Mouse (Mus musculus) hindbrain, embryonic 14.5 days (tissue): ENCODE measurements around the gene Prkar2b. TPM values are rescaled to one million over a fixed set of nuclear protein-coding genes. Genes with fewer than 3 reads are reported as not detected.

Experiments
- ATAC-seq: fragments of 200-750 bp; cut with Nextera tagmentation; 2 replicates; pipeline ENCODE4 v1.8.0; 2017; ENCODE audit warnings: moderate number of reproducible peaks, mild to moderate bottlenecking, moderate TSS enrichment, moderate library complexity; ENCODE audit not compliant: low FRiP score
- DNase-seq: peaks from one replicate; pipeline ENCODE4 v3.0.0-alpha.2; 2015; ENCODE audit warnings: low spot score
- H3K27ac ChIP-seq: fragments of 300-500 bp; sonication (generic); 2 replicates; pipeline ENCODE4 v1.5.1; 2014; ENCODE audit warnings: mild to moderate bottlenecking, moderate library complexity
- H3K27me3 ChIP-seq: fragments of 300-500 bp; sonication (generic); 2 replicates; pipeline ENCODE4 v1.6.1; 2014; ENCODE audit warnings: mild to moderate bottlenecking, low read length, mixed read lengths; ENCODE audit not compliant: control insufficient read depth, insufficient read depth
- H3K36me3 ChIP-seq: fragments of 300-500 bp; sonication (generic); replicated peaks from 2 replicates; pipeline ENCODE4 v1.6.1; 2014; ENCODE audit not compliant: control insufficient read depth, insufficient read depth
- H3K4me1 ChIP-seq: fragments of 300-500 bp; sonication (generic); replicated peaks from 2 replicates; pipeline ENCODE4 v1.6.1; 2014; ENCODE audit warnings: antibody characterized with exemption, low read length, mixed read lengths; ENCODE audit not compliant: control insufficient read depth, insufficient read depth
- H3K4me2 ChIP-seq: fragments of 300-500 bp; sonication (generic); replicated peaks from 2 replicates; pipeline ENCODE4 v1.6.1; 2014; ENCODE audit warnings: mild to moderate bottlenecking, moderate library complexity
- H3K4me3 ChIP-seq: fragments of 300-500 bp; sonication (generic); replicated peaks from 2 replicates; pipeline ENCODE4 v1.5.1; 2014; ENCODE audit warnings: mild to moderate bottlenecking, low read length
- H3K9ac ChIP-seq: fragments of 300-500 bp; sonication (generic); 2 replicates; pipeline ENCODE4 v1.6.1; 2014
- H3K9me3 ChIP-seq: fragments of 300-500 bp; sonication (generic); 2 replicates; pipeline ENCODE4 v1.6.1; 2016; ENCODE audit warnings: low read length; ENCODE audit not compliant: control insufficient read depth
- WGBS: fragments of 180-500 bp; shearing (Covaris S2); extraction: QIAGEN DNeasy Blood & Tissue Kit; methylation state at CpG from one replicate; pipeline ENCODE4 v1.1.7; 2014; 5-methylcytosine and 5-hydroxymethylcytosine counted together
- polyA plus RNA-seq: library from polyadenylated mRNA; unstranded; fragments of >200 nt; fragmentation: Nextera tagmentation; extraction: Ambion mirVana; gene quantifications from 2 replicates; pipeline ENCODE4 v1.2.1, GENCODE M21; 2014

The Prkar2b gene
- polyA plus RNA-seq, 1 experiment from 2014 or later, result 169 TPM

DNA sequence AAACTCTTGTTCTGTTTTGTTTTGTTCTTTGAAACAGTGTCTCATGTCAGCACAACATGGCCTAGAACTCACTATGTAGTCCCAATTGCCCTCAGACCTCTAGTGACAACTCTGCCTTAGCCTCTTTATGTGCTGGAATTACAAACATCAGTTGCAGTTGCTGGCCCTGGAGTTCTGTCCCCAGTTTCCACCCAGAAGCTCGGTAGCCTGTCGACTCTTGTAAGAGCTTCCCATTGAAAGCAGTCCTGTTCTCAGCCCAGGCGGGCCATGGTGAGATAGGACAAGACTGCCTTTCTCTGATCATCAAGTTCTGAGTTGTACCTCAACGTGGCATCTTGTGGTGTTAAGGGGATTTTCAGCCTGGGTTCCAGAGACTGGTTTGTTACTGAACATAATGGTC, 31.4 kb upstream of the Prkar2b start:
- no peak overlapping the region for H3K4me2 ChIP-seq
- DNase-seq (no peak), ATAC-seq (no peak)
- H3K27me3 ChIP-seq, result no peaks in the 10 kb centered on the region
- H3K9me3 ChIP-seq, result peaks cover 17% of the 10 kb centered on the region; the same call in 1 of the 2 replicates
- no peak overlapping the region for H3K27ac ChIP-seq
- no peak overlapping the region for H3K9ac ChIP-seq
- whole genome bisulfite sequencing, result 95% methylated on average over 4 of the region's 4 CpGs
- no peak overlapping the region for H3K4me3 ChIP-seq
- no peaks in the 10 kb centered on the region for H3K4me1 ChIP-seq
- H3K36me3 ChIP-seq, result no peaks in the 10 kb centered on the region

DNA sequence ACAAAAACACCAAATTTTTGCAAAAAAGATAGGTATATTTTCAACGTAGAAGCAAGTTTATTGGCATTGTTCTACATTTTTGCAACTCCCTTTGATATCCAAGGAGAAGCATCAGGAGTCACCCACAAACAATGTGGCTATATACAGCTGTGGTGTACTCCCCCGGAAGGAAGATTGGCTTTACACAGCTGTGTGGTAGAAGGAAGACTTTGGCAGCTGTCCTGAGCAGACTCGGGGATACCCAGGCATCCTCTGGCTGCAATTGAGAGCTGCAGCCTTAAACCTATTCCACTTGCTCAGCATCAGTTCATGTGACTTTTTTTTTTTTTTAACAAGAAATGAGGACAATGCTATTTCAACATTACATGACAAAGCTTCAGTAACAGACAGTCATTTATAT, 27.5 kb upstream of the Prkar2b start:
- Histone ChIP-seq H3K4me1 (no peaks in the 10 kb centered on the region), H3K4me2 (no peak overlapping the region), H3K9me3 (peaks cover 17% of the 10 kb centered on the region; the same call in 1 of the 2 replicates), H3K4me3 (no peak overlapping the region), H3K27me3 (no peaks in the 10 kb centered on the region), H3K36me3 (no peaks in the 10 kb centered on the region), H3K9ac (no peak overlapping the region), H3K27ac (no peak overlapping the region)
- 80% methylated on average over 3 of the region's 3 CpGs for WGBS
- no peak for DNase-seq
- ATAC-seq, result no peak

DNA sequence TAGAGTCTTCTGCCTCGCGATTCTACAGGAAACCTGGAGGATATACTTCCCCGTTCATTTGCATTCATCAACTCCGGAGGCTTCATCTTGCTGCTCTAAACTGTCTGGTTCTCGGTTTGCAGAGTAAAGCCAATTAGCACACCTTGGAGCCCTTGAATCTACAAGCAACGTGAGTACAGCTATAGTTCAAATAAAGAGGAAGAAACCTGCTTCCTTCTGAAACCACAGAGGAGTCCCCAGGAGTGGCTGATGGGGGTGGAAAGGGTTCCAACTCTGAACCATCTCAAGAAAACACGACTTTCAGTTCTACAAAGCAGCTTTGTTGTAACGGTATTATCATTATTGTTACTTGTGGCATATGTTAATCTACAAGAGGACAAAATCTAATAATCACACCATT, 26.2 kb upstream of the Prkar2b start:
- ATAC-seq (no peak), DNase-seq (no peak)
- no peak overlapping the region for H3K4me3 ChIP-seq
- WGBS, result 81% methylated on average over 8 of the region's 8 CpGs
- H3K36me3 ChIP-seq, result no peaks in the 10 kb centered on the region
- H3K27me3 ChIP-seq, result no peaks in the 10 kb centered on the region
- no peaks in the 10 kb centered on the region for H3K4me1 ChIP-seq
- peaks cover 17% of the 10 kb centered on the region; the same call in 1 of the 2 replicates for H3K9me3 ChIP-seq
- H3K9ac ChIP-seq, result no peak overlapping the region
- H3K27ac ChIP-seq, result no peak overlapping the region
- no peak overlapping the region for H3K4me2 ChIP-seq

GRCm38 (mm10) chr12:32086874-32087273, 25.8 kb upstream of the Prkar2b start:
- Histone ChIP-seq H3K4me3 (no peak overlapping the region), H3K36me3 (no peaks in the 10 kb centered on the region), H3K9ac (no peak overlapping the region), H3K27ac (no peak overlapping the region), H3K27me3 (no peaks in the 10 kb centered on the region), H3K4me1 (no peaks in the 10 kb centered on the region), H3K4me2 (no peak overlapping the region), H3K9me3 (peaks cover 13% of the 10 kb centered on the region; the same call in 1 of the 2 replicates)
- DNase-seq (no peak), ATAC-seq (no peak)
- WGBS, result 84% methylated on average over 3 of the region's 3 CpGs

- H3K9ac ChIP-seq, result no peak overlapping the region
- H3K4me2 ChIP-seq, result no peak overlapping the region
- no peaks in the 10 kb centered on the region for H3K27me3 ChIP-seq
- ATAC-seq, result no peak
- peaks cover 4% of the 10 kb centered on the region; the same call in 1 of the 2 replicates for H3K9me3 ChIP-seq
- H3K4me3 ChIP-seq, result no peak overlapping the region
- H3K4me1 ChIP-seq, result no peaks in the 10 kb centered on the region
- WGBS, result 87% methylated on average over 3 of the region's 3 CpGs
- no peaks in the 10 kb centered on the region for H3K36me3 ChIP-seq
- no peak for DNase-seq
- no peak overlapping the region for H3K27ac ChIP-seq
These were observed 24.8 kb upstream of the Prkar2b start for GRCm38 (mm10) chr12:32085856-32086255.

- DNase-seq (no peak), ATAC-seq (no peak)
- H3K36me3 ChIP-seq, result no peaks in the 10 kb centered on the region
- no peaks in the 10 kb centered on the region for H3K27me3 ChIP-seq
- H3K4me3 ChIP-seq, result no peak overlapping the region
- H3K9me3 ChIP-seq, result no peaks in the 10 kb centered on the region; the same call in 1 of the 2 replicates
- no peak overlapping the region for H3K9ac ChIP-seq
- H3K4me2 ChIP-seq, result no peak overlapping the region
- no peaks in the 10 kb centered on the region for H3K4me1 ChIP-seq
- H3K27ac ChIP-seq, result no peak overlapping the region
These were observed 24.1 kb upstream of the Prkar2b start for GRCm38 (mm10) chr12:32085189-32085588.

DNA sequence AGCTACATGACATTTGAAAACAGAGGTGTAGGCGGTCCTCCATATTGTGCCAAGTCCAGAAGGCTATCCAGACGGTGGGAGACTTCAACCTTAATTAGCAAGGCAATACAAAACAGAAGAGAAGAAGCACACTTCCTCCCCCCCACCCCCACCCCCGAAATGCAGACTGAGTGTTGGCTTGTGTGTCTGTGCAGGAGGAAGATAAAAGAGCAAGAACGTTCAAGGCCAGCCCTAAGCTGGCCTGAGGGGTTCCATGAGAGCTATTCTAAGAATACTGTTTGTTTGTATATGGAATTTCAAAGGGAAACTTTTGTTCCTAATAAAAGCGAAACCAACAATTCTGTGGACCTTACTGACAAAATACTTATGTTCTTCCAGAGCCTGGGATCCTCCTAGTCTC, 23.5 kb upstream of the Prkar2b start:
- Histone ChIP-seq H3K4me3 (no peak overlapping the region), H3K9me3 (no peaks in the 10 kb centered on the region), H3K27me3 (no peaks in the 10 kb centered on the region), H3K36me3 (no peaks in the 10 kb centered on the region), H3K9ac (no peak overlapping the region), H3K4me2 (no peak overlapping the region), H3K27ac (no peak overlapping the region), H3K4me1 (no peaks in the 10 kb centered on the region)
- ATAC-seq (no peak), DNase-seq (no peak)
- WGBS, result 66% methylated on average over 5 of the region's 5 CpGs

- no peaks in the 10 kb centered on the region for H3K9me3 ChIP-seq
- no peaks in the 10 kb centered on the region for H3K36me3 ChIP-seq
- H3K4me2 ChIP-seq, result no peak overlapping the region
- ATAC-seq (no peak), DNase-seq (no peak)
- no peak overlapping the region for H3K9ac ChIP-seq
- 86% methylated on average over 9 of the region's 9 CpGs for WGBS
- no peaks in the 10 kb centered on the region for H3K27me3 ChIP-seq
- H3K4me3 ChIP-seq, result no peak overlapping the region
- no peaks in the 10 kb centered on the region for H3K4me1 ChIP-seq
- H3K27ac ChIP-seq, result no peak overlapping the region
These were observed 19.6 kb upstream of the Prkar2b start for GRCm38 (mm10) chr12:32080692-32081091.

DNA sequence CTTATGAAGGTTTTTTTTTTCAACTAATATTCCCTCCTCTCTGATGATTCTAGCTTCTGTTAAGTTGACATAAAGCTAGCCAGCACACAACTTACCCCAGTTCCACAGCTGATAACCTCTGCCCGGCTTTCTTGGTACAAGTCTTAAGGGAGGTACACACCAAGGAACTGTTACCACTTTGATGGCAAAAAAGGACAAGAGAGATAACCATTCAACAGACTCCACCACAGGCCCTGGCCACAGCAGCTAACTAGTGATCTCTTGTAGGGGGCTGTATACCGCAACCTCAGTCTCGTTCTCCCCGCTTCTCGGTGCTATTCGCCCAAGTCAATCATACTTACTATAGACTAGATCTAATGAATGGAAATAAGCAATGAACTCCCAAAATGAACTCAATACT, 16.3 kb upstream of the Prkar2b start:
- H3K9ac ChIP-seq, result no peak overlapping the region
- no peaks in the 10 kb centered on the region for H3K27me3 ChIP-seq
- 98% methylated on average over 6 of the region's 6 CpGs for WGBS
- no peaks in the 10 kb centered on the region; the same call in 1 of the 2 replicates for H3K9me3 ChIP-seq
- ATAC-seq (no peak), DNase-seq (no peak)
- no peak overlapping the region for H3K4me3 ChIP-seq
- no peaks in the 10 kb centered on the region for H3K36me3 ChIP-seq
- no peak overlapping the region for H3K27ac ChIP-seq
- no peaks in the 10 kb centered on the region for H3K4me1 ChIP-seq
- no peak overlapping the region for H3K4me2 ChIP-seq
